Mouse (Mus musculus) kidney, embryonic 15.5 days (tissue): ENCODE measurements at regions not wholly inside any gene's neighbourhood (a gene's known extent, or its start where the extent isn't known, plus 50 kb on each side); places are given as distances from the start of the nearest gene placed in this dataset.

ENCODE experiments used
- ATAC-seq: fragments of 200-750 bp; cut with Nextera tagmentation; replicated peaks from 2 replicates; pipeline ENCODE4 v1.8.0; 2017; ENCODE audit warnings: moderate TSS enrichment; ENCODE audit not compliant: low FRiP score
- H3K27ac ChIP-seq: fragments of 300-500 bp; sonication (generic); 2 replicates; pipeline ENCODE4 v1.5.1; 2015; ENCODE audit warnings: mild to moderate bottlenecking, inconsistent platforms
- H3K27me3 ChIP-seq: fragments of 300-500 bp; sonication (generic); 2 replicates; pipeline ENCODE4 v1.6.1; 2015; ENCODE audit warnings: inconsistent platforms
- H3K36me3 ChIP-seq: fragments of 300-500 bp; sonication (generic); 2 replicates; pipeline ENCODE4 v1.6.1; 2015; ENCODE audit warnings: inconsistent platforms
- H3K4me1 ChIP-seq: fragments of 300-500 bp; sonication (generic); 2 replicates; pipeline ENCODE4 v1.6.1; 2015; ENCODE audit warnings: inconsistent platforms
- H3K4me2 ChIP-seq: fragments of 300-500 bp; sonication (generic); 2 replicates; pipeline ENCODE4 v1.6.1; 2015; ENCODE audit warnings: moderate library complexity, mild to moderate bottlenecking, inconsistent platforms
- H3K4me3 ChIP-seq: fragments of 300-500 bp; sonication (generic); replicated peaks from 2 replicates; pipeline ENCODE4 v1.5.1; 2015; ENCODE audit warnings: mild to moderate bottlenecking, inconsistent platforms
- H3K9ac ChIP-seq: fragments of 300-500 bp; sonication (generic); 2 replicates; pipeline ENCODE4 v1.6.1; 2015; ENCODE audit warnings: mild to moderate bottlenecking, inconsistent platforms
- H3K9me3 ChIP-seq: fragments of 300-500 bp; sonication (generic); replicated peaks from 2 replicates; pipeline ENCODE4 v1.6.1; 2016; ENCODE audit warnings: inconsistent platforms
- WGBS: fragments of 180-500 bp; shearing (Covaris S2); methylation state at CpG from one replicate; pipeline ENCODE4 v1.1.7; 2015; ENCODE audit warnings: mixed read lengths; 5-methylcytosine and 5-hydroxymethylcytosine counted together

DNA sequence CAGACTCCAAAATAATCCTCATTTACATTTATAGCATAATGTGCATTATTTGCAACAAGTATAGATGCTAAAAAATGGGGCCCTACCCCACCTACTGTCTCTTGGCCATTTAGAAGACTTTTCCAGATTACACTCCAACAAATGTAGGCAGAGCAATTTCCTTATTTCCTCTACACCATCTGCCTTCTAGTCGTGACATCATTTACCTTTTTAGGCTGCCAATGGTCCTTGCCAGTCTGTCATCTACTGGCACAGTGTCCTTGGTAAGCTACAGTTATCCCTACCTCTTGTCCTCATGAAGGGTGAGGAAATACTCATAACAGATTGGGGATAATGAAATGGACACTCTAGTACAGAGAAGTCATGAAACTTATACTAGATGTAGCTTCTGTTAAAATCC is 491.8 kb upstream of the Pappa start:
- Histone ChIP-seq H3K27ac (no peak overlapping the region), H3K4me2 (no peak overlapping the region), H3K9me3 (no peaks in the 10 kb centered on the region), H3K9ac (no peak overlapping the region), H3K27me3 (no peaks in the 10 kb centered on the region), H3K4me3 (no peak overlapping the region), H3K36me3 (no peaks in the 10 kb centered on the region), H3K4me1 (no peaks in the 10 kb centered on the region)
- no peak for ATAC-seq
- WGBS = 61% methylated on average over 1 of the region's 1 CpGs

DNA sequence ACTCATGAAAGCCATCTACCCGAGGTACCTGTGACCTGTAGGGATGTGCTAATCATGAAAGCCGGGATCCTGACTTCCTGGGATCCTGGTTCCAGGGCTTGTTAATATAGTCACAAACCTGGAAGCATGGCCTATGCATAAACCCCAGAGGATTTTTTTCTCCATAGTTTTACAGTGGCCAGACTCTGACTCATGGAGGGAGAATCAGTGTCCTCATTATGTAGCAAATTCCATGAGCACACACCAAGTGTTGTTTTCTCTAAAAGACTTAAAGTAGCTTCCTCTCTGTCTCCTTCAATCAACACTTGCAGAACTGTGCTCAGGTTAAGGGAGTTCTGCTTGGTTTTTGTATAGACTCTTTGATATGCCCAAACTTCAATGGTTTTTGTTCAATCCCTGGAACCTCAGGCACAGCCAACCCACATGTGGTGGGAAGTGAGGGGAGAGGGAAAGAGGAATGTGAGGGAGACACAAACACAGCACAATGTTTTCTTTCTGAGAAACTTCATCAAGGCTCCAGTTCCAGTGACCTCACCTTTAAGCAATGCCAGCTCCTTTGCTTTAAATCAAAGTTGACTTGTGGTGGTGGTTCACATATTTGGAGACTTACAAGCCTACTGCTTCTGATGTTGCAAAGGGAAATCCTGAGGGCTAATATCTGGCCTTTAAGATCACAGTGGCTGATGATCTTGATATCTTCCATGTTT is 488.6 kb upstream of the Pappa start:
- Histone ChIP-seq H3K4me2 (no peak overlapping the region), H3K36me3 (no peaks in the 10 kb centered on the region), H3K4me1 (no peaks in the 10 kb centered on the region), H3K9me3 (no peaks in the 10 kb centered on the region), H3K27ac (no peak overlapping the region), H3K4me3 (no peak overlapping the region), H3K27me3 (no peaks in the 10 kb centered on the region), H3K9ac (no peak overlapping the region)
- 84% methylated on average over 2 of the region's 2 CpGs for whole genome bisulfite sequencing
- no peak for ATAC-seq

DNA sequence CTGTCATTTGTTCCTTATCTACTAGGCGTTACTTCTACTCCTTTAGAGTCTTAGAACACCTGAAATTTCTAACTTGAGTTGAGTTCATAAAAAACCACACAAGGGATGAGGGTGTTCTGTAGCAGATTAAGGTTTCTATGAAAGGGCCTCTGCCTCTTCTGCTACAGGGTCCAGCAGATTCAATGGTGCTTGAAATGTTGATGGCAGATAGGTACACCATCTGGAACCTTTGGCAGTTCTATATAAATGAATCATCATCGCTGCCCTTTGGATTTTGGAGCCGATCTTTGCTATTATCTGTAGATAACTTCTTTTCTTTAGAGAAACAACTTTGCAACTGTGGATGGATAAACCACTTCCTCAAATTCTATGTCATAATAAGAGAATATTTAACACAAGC is 483.9 kb upstream of the Pappa start:
- no peak for ATAC-seq
- no peaks in the 10 kb centered on the region for H3K4me1 ChIP-seq
- no peaks in the 10 kb centered on the region for H3K36me3 ChIP-seq
- H3K9me3 ChIP-seq = no peaks in the 10 kb centered on the region
- WGBS = 83% methylated on average over 3 of the region's 3 CpGs
- no peak overlapping the region for H3K27ac ChIP-seq
- H3K27me3 ChIP-seq = no peaks in the 10 kb centered on the region
- no peak overlapping the region for H3K9ac ChIP-seq
- no peak overlapping the region for H3K4me3 ChIP-seq
- no peak overlapping the region for H3K4me2 ChIP-seq

DNA sequence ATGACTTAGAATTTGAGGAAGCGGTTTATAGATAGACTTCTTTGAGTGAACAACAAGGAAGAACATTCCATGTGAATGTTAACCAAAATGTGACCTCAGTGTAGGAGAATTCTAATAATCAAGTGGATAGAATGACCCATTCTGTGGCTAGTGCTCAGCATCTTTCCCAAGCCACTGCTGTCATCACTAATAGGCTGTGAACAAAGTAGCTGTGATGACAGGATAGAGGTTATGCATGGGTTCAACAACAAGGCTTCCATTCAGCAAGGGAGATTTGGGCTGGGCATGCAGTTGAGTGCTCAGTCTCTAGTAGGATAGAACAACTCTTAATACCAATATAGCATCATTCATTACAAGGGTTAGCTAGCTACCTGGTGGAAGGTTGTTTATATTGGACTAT is 483.0 kb upstream of the Pappa start:
- no peaks in the 10 kb centered on the region for H3K36me3 ChIP-seq
- 73% methylated on average over 1 of the region's 1 CpGs for WGBS
- H3K27me3 ChIP-seq = no peaks in the 10 kb centered on the region
- H3K9ac ChIP-seq = no peak overlapping the region
- H3K4me3 ChIP-seq = no peak overlapping the region
- H3K9me3 ChIP-seq = no peaks in the 10 kb centered on the region
- no peak for ATAC-seq
- no peak overlapping the region for H3K4me2 ChIP-seq
- no peaks in the 10 kb centered on the region for H3K4me1 ChIP-seq
- H3K27ac ChIP-seq = no peak overlapping the region

DNA sequence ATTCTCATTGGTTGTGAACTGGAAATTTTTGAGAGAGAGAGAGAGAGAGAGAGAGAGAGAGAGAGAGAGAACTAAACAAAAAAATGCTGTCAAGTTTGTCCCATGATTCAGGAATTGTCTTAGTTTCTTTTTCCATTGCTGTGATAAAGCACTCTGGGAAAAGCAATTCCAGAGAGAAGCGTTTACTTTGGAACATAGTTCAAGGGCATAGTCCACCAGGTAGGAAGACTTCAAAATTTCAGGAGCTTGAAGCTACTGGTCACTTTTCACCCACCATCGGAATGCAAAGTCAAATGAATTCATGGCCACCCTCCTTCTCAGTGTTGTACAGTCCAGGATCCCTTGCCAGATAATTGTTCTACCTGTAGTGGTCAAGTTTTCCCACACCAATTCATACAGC is 478.8 kb upstream of the Pappa start:
- no peak overlapping the region for H3K27ac ChIP-seq
- H3K4me1 ChIP-seq = no peaks in the 10 kb centered on the region
- H3K4me3 ChIP-seq = no peak overlapping the region
- H3K9ac ChIP-seq = no peak overlapping the region
- no peak for ATAC-seq
- H3K36me3 ChIP-seq = no peaks in the 10 kb centered on the region
- H3K9me3 ChIP-seq = no peaks in the 10 kb centered on the region
- 87% methylated on average over 2 of the region's 2 CpGs for WGBS
- H3K4me2 ChIP-seq = no peak overlapping the region
- H3K27me3 ChIP-seq = no peaks in the 10 kb centered on the region

DNA sequence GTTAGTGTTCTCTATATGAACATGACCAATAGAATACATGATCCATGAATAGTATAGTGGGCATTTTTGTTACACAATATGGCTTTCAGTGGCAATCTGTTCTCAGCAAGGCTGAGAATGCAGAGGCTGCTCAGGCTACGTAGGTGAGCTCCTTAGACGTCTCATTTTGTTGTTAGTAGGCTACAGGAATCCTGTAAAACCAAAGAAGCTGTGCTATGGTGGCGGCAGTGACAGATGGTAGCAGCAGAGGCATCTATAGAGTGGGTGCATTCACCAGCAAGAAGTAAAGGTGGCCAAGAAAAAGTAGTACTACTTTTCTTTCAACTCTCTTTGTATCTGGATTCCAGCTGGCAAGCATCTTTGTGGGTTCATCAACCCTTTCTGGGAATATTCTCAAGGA is 469.8 kb upstream of the Pappa start:
- H3K27me3 ChIP-seq = no peaks in the 10 kb centered on the region
- no peaks in the 10 kb centered on the region for H3K4me1 ChIP-seq
- no peaks in the 10 kb centered on the region for H3K9me3 ChIP-seq
- H3K9ac ChIP-seq = no peak overlapping the region
- no peak overlapping the region for H3K27ac ChIP-seq
- H3K36me3 ChIP-seq = no peaks in the 10 kb centered on the region
- H3K4me3 ChIP-seq = no peak overlapping the region
- WGBS = 76% methylated on average over 3 of the region's 3 CpGs
- no peak overlapping the region for H3K4me2 ChIP-seq
- ATAC-seq = no peak

DNA sequence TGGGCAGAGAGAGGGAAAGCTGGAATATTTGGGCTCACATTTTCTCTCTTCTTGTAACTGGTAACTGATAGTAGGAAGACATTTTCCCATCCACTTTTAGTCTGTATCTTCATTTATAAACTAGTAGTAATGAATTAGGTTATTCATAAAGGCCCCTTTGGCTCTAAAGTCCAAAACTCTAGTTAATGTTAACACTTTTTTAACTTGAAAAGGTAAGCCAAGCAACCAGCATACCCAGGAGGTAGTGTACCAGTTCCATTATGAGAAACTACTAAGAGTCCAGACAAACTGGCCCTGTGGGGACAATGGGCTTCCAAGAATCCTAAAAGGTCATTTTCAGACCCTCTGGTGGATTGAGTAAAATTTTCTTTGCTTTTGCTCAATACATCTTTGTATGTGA is 468.4 kb upstream of the Pappa start:
- no peak overlapping the region for H3K9ac ChIP-seq
- no peaks in the 10 kb centered on the region for H3K27me3 ChIP-seq
- no peaks in the 10 kb centered on the region for H3K4me1 ChIP-seq
- H3K36me3 ChIP-seq = no peaks in the 10 kb centered on the region
- H3K27ac ChIP-seq = no peak overlapping the region
- no peak overlapping the region for H3K4me3 ChIP-seq
- ATAC-seq = no peak
- no peak overlapping the region for H3K4me2 ChIP-seq
- no peaks in the 10 kb centered on the region for H3K9me3 ChIP-seq

DNA sequence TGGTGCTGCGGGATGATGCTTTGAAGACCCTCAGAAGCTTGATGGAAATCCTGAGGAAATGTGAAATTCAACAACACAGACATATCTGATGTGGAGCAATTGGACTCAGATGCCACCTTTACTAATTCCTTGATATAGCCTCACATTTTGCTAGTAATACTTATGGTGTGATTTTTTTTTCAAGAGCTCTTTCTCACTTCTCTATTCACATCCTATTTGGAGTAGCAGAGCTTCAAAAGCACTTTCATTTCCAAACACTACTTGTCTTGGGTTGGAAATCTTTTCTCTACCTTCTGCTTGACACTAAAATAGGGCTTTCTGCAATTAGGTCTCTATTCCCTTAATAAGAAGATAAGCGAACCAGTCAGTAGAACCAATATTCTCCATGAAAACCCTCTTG is 460.3 kb upstream of the Pappa start:
- 92% methylated on average over 2 of the region's 2 CpGs for WGBS
- H3K4me3 ChIP-seq = no peak overlapping the region

DNA sequence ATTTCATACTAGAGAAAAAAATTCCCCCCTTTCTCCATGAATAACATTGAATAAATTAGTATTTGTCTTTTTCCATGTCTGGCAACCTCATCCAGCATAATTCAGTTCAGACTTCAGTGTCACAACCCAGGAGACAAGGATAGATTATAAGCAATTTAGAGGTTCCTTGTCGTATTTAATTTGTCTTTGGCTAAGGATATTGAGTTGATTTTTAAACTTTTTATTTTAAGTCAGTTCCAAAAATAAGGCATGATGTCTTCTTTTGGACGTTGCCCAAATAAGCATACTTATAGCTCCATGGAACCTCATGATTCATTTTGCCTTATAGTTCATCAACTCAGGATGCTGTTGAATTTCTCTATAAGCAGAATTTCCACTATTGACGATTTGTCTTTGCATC is 456.0 kb upstream of the Pappa start:
- no peaks in the 10 kb centered on the region for H3K9me3 ChIP-seq
- no peak overlapping the region for H3K9ac ChIP-seq
- H3K27me3 ChIP-seq = no peaks in the 10 kb centered on the region
- H3K27ac ChIP-seq = no peak overlapping the region
- no peak overlapping the region for H3K4me3 ChIP-seq
- no peak overlapping the region for H3K4me2 ChIP-seq
- H3K36me3 ChIP-seq = no peaks in the 10 kb centered on the region
- H3K4me1 ChIP-seq = no peaks in the 10 kb centered on the region
- ATAC-seq = no peak
- 83% methylated on average over 3 of the region's 3 CpGs for WGBS

More for the DNA sequence above, 460.3 kb upstream of the Pappa start:
- Histone ChIP-seq H3K9ac (no peak overlapping the region), H3K27ac (no peak overlapping the region), H3K9me3 (no peaks in the 10 kb centered on the region), H3K4me1 (no peaks in the 10 kb centered on the region), H3K36me3 (no peaks in the 10 kb centered on the region), H3K4me2 (no peak overlapping the region), H3K27me3 (no peaks in the 10 kb centered on the region)
- ATAC-seq = no peak

DNA sequence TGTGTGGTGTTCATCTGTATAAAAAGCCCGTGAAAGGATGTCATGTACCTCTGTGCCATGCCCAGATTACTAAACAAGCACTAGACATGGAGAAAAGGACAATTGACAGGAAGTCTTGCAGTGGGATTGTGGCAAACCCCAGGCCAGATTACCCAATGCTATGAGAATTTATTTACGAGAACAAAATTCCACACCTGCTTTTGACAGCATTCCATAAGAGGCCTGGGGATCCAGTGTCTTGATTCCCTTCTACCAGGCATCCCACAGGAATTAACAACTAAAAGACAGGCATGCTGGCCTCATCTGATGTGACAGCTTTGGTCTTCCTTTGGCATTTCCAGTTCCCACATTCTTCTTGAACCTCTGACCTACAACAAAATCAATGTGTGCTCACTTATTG is 454.3 kb upstream of the Pappa start:
- 82% methylated on average over 2 of the region's 2 CpGs for WGBS
- Histone ChIP-seq H3K27me3 (no peaks in the 10 kb centered on the region), H3K4me3 (no peak overlapping the region), H3K9me3 (no peaks in the 10 kb centered on the region), H3K4me2 (no peak overlapping the region), H3K27ac (no peak overlapping the region), H3K4me1 (no peaks in the 10 kb centered on the region), H3K9ac (no peak overlapping the region), H3K36me3 (no peaks in the 10 kb centered on the region)
- no peak for ATAC-seq

DNA sequence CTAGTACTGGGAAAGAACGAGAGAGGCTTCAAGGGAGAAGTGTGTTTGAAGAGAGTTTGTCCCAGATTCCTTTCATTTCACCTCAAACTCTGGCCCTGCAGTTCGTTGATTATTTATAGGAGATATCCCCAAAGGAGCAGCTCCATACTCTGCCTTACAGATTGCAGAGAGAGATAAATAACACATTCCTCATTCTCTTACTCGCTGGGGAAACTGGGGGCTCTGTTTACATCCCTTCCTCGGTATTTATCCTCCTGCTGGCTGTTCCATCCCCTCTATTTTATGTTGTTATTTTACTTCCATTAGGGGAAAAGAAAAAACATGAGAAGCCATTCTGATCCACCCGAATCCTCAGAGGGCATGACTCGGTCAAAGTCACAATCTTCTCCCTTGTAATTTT is 447.5 kb upstream of the Pappa start:
- ATAC-seq = peak; percentile 52; the same call in 1 of the 2 replicates

DNA sequence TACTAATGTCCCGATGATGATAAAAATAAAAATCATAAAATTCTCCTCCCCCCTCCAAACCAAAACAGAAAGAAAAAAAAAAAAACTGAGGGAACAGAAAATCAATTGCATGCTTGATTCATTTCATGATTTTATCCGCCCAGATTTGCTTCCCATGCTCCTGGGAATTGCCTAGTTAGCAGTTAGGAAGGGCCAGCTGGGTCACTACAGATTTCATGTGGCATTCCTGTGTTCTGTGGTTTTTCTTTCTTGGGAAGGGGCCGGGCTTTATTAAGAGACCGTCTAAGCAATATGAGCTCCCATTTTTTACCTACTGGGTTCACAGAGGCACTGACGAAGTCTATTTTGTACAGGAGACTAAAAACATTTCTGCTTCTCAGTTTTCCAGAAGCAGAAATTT is 447.1 kb upstream of the Pappa start:
- no peaks in the 10 kb centered on the region for H3K9me3 ChIP-seq
- ATAC-seq = no peak
- WGBS = 44% methylated on average over 5 of the region's 5 CpGs
- H3K4me2 ChIP-seq = no peak overlapping the region; the same call in 1 of the 2 replicates
- no peak overlapping the region for H3K4me3 ChIP-seq
- 0 out of 2 replicates have a peak, but pooled peaks cover 2% of the 10 kb centered on the region for H3K4me1 ChIP-seq
- H3K27ac ChIP-seq = no peak overlapping the region
- H3K36me3 ChIP-seq = no peaks in the 10 kb centered on the region
- no peak overlapping the region for H3K9ac ChIP-seq
- H3K27me3 ChIP-seq = no peaks in the 10 kb centered on the region

More for the DNA sequence above, 447.5 kb upstream of the Pappa start:
- peak overlapping the region; percentile 1; the same call in 1 of the 2 replicates for H3K27ac ChIP-seq
- no peaks in the 10 kb centered on the region for H3K27me3 ChIP-seq
- H3K9ac ChIP-seq = no peak overlapping the region
- H3K4me2 ChIP-seq = no peak overlapping the region; the same call in 1 of the 2 replicates
- H3K4me1 ChIP-seq = 0 out of 2 replicates have a peak, but pooled peaks cover 2% of the 10 kb centered on the region
- WGBS = 20% methylated on average over 6 of the region's 6 CpGs
- no peaks in the 10 kb centered on the region for H3K9me3 ChIP-seq
- H3K36me3 ChIP-seq = no peaks in the 10 kb centered on the region
- H3K4me3 ChIP-seq = no peak overlapping the region

DNA sequence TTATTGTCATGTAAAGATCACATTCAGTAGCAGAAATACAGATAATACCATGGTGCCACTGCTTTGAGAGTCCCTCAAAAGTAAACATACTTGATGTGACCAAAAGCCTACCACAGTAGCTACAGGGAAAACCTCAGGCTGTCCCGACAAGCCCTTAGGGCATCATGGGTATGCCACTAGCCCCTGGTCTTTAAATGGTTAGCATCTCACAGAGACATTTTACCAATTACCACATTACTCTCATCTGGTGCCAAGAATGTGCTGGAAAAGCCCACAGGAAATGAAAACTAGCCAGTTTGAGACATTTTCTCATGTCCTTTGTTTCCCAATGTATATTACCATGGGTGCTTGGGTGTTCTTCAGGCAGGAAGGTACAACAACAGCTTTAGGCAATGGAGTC is 439.3 kb upstream of the Pappa start:
- H3K4me3 ChIP-seq = no peak overlapping the region
- no peak for ATAC-seq
- H3K4me2 ChIP-seq = no peak overlapping the region
- H3K4me1 ChIP-seq = no peaks in the 10 kb centered on the region
- no peaks in the 10 kb centered on the region for H3K36me3 ChIP-seq
- H3K9me3 ChIP-seq = no peaks in the 10 kb centered on the region
- no peaks in the 10 kb centered on the region for H3K27me3 ChIP-seq
- no peak overlapping the region for H3K27ac ChIP-seq
- WGBS = 77% methylated on average over 1 of the region's 1 CpGs
- H3K9ac ChIP-seq = no peak overlapping the region
